Mouse (Mus musculus) E14TG2a.4 (cell line): Measurements from ENCODE around the gene Kcnh5.

ENCODE experiments used
- H3K27me3 ChIP-seq: 2 replicates; pipeline ENCODE4 v1.6.1; 2014; ENCODE audit warnings: low read length, control low read depth; ENCODE audit not compliant: insufficient read depth
- H3K36me3 ChIP-seq: 2 replicates; pipeline ENCODE4 v1.6.1; 2014; ENCODE audit warnings: low read length, control low read depth; ENCODE audit not compliant: insufficient read depth
- H3K4me1 ChIP-seq: replicated peaks from 2 replicates; pipeline ENCODE4 v1.6.1; 2014; ENCODE audit warnings: low read depth, low read length, control low read depth
- H3K4me3 ChIP-seq: replicated peaks from 2 replicates; pipeline ENCODE4 v1.5.1; 2014; ENCODE audit warnings: mild to moderate bottlenecking, low read length
- H3K9me3 ChIP-seq: 2 replicates; pipeline ENCODE4 v1.6.1; 2014; ENCODE audit warnings: low read length, control low read depth
- CTCF ChIP-seq: conservative IDR thresholded peaks from 2 replicates; pipeline ENCODE4 v1.5.1; 2014; ENCODE audit warnings: low read length
- NANOG ChIP-seq: IDR thresholded peaks from 2 replicates; pipeline ENCODE4 v1.6.1; 2014; ENCODE audit warnings: borderline replicate concordance, low read length, mixed read lengths
- POU5F1 ChIP-seq: IDR thresholded peaks from 2 replicates; pipeline ENCODE4 v1.6.1; 2014; ENCODE audit warnings: low read length, borderline replicate concordance

Gene Kcnh5

GRCm38 (mm10) chr12:74900777-74901176 is 276.4 kb downstream of the Kcnh5 start:
- Histone ChIP-seq H3K36me3 (no peaks in the 10 kb centered on the region), H3K27me3 (no peaks in the 10 kb centered on the region), H3K9me3 (no peaks in the 10 kb centered on the region), H3K4me3 (no peak overlapping the region), H3K4me1 (peaks cover 4% of the 10 kb centered on the region; the same call in 1 of the 2 replicates)
- TF ChIP-seq NANOG, result no peak
- TF ChIP-seq CTCF, result no peak
- TF ChIP-seq POU5F1, result no peak

GRCm38 (mm10) chr12:74899055-74899454 is 278.1 kb downstream of the Kcnh5 start:
- Histone ChIP-seq H3K4me1 (peaks cover 4% of the 10 kb centered on the region; the same call in 1 of the 2 replicates), H3K4me3 (no peak overlapping the region), H3K27me3 (no peaks in the 10 kb centered on the region), H3K36me3 (no peaks in the 10 kb centered on the region), H3K9me3 (no peaks in the 10 kb centered on the region)
- TF ChIP-seq NANOG (no peak), CTCF (no peak), POU5F1 (no peak)

GRCm38 (mm10) chr12:74898211-74898610 is 278.9 kb downstream of the Kcnh5 start:
- peaks cover 4% of the 10 kb centered on the region; the same call in 1 of the 2 replicates for H3K4me1 ChIP-seq
- H3K4me3 ChIP-seq, result no peak overlapping the region
- TF ChIP-seq CTCF, result no peak
- no peak for TF ChIP-seq POU5F1
- no peak for TF ChIP-seq NANOG
- no peaks in the 10 kb centered on the region for H3K36me3 ChIP-seq
- no peaks in the 10 kb centered on the region for H3K27me3 ChIP-seq
- no peaks in the 10 kb centered on the region for H3K9me3 ChIP-seq

- H3K9me3 ChIP-seq, result no peaks in the 10 kb centered on the region
- H3K4me3 ChIP-seq, result no peak overlapping the region
- no peaks in the 10 kb centered on the region for H3K36me3 ChIP-seq
- no peaks in the 10 kb centered on the region for H3K27me3 ChIP-seq
- TF ChIP-seq CTCF (no peak), NANOG (no peak), POU5F1 (no peak)
- H3K4me1 ChIP-seq, result peaks cover 16% of the 10 kb centered on the region
Measured at GRCm38 (mm10) chr12:74894870-74895423, 282.2 kb downstream of the Kcnh5 start.

GRCm38 (mm10) chr12:74889419-74889818 is 287.7 kb downstream of the Kcnh5 start:
- H3K27me3 ChIP-seq, result no peaks in the 10 kb centered on the region
- H3K4me1 ChIP-seq, result peaks cover 32% of the 10 kb centered on the region
- no peaks in the 10 kb centered on the region for H3K36me3 ChIP-seq
- H3K9me3 ChIP-seq, result no peaks in the 10 kb centered on the region
- no peak overlapping the region for H3K4me3 ChIP-seq
- TF ChIP-seq CTCF, result no peak
- no peak for TF ChIP-seq NANOG
- no peak for TF ChIP-seq POU5F1

- no peaks in the 10 kb centered on the region for H3K36me3 ChIP-seq
- no peaks in the 10 kb centered on the region for H3K9me3 ChIP-seq
- no peak for TF ChIP-seq NANOG
- TF ChIP-seq CTCF, result no peak
- no peak overlapping the region for H3K4me3 ChIP-seq
- H3K27me3 ChIP-seq, result no peaks in the 10 kb centered on the region
- H3K4me1 ChIP-seq, result peaks cover 32% of the 10 kb centered on the region
Measured at GRCm38 (mm10) chr12:74887064-74887463, 290.1 kb downstream of the Kcnh5 start.

- no peaks in the 10 kb centered on the region for H3K9me3 ChIP-seq
- no peaks in the 10 kb centered on the region for H3K27me3 ChIP-seq
- no peaks in the 10 kb centered on the region; the same call in 1 of the 2 replicates for H3K4me1 ChIP-seq
- TF ChIP-seq NANOG (no peak), POU5F1 (no peak), CTCF (no peak)
- no peaks in the 10 kb centered on the region for H3K36me3 ChIP-seq
- H3K4me3 ChIP-seq, result no peak overlapping the region
Measured at GRCm38 (mm10) chr12:74881344-74881743, 295.8 kb downstream of the Kcnh5 start.

- H3K9me3 ChIP-seq, result no peaks in the 10 kb centered on the region
Measured at GRCm38 (mm10) chr12:74855666-74856065, 321.5 kb downstream of the Kcnh5 start.

GRCm38 (mm10) chr12:74854263-74854662 is 322.9 kb downstream of the Kcnh5 start:
- no peak overlapping the region for H3K4me3 ChIP-seq
- TF ChIP-seq CTCF (no peak), NANOG (no peak), POU5F1 (no peak)

More at GRCm38 (mm10) chr12:74855666-74856065, 321.5 kb downstream of the Kcnh5 start:
- TF ChIP-seq POU5F1 (no peak), NANOG (no peak), CTCF (no peak)
- H3K4me1 ChIP-seq, result no peaks in the 10 kb centered on the region
- H3K36me3 ChIP-seq, result no peaks in the 10 kb centered on the region
- no peaks in the 10 kb centered on the region for H3K27me3 ChIP-seq
- no peak overlapping the region for H3K4me3 ChIP-seq

More at GRCm38 (mm10) chr12:74854263-74854662, 322.9 kb downstream of the Kcnh5 start:
- no peaks in the 10 kb centered on the region for H3K9me3 ChIP-seq
- H3K27me3 ChIP-seq, result no peaks in the 10 kb centered on the region
- no peaks in the 10 kb centered on the region for H3K4me1 ChIP-seq
- H3K36me3 ChIP-seq, result no peaks in the 10 kb centered on the region
